Mouse (Mus musculus) mature B cell (primary cell): Measurements from ENCODE around the gene Atp1b1.

ENCODE experiments used
- in situ Hi-C: fragments of 300-500 bp; cut with MboI; formaldehyde crosslinking; loops from 2 replicates; pipeline ENCODE4 v1.14.3; 2019

Gene Atp1b1

DNA sequence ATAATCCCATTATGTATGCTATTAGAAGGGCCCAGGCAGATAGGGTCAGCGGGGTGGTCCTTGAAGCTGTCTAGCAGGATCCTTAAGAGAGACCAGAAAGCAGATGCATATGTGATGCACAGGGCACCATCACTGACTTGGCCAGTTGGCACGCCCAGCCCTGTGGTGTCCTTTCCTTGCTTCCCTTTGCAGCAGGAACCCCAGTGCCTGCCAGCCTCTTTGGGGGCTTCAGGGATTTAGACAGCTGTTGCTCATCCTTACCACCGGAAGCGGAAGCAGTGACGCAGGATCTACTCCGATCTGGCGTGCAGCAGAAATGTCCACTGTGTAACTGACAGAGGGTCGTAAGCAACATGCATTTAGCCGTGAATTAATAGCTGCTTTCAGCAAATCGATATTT, 9.3 kb upstream of the Atp1b1 start:
- in situ Hi-C loops: no loop called here

DNA sequence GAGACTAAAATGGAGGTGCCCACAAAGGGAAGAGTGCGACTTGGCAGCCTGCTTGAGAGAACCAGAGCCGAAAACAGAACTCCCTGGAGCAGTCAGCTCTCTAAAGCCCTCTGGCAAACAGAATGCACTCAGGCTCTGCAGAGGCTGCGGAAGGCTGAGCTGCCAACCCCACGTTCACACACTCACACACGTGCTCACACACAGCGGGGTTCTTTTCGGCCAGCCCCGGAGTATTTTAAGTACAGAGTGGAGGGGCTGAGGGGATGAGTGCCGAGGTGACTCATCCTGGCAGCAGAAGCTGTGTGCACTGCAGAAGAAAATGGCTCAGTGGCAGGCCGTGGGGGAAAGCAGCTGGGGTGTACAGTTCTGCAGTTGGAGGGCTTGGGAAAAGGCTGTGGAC, 3.6 kb upstream of the Atp1b1 start:
- in situ Hi-C loops: no loop called here

DNA sequence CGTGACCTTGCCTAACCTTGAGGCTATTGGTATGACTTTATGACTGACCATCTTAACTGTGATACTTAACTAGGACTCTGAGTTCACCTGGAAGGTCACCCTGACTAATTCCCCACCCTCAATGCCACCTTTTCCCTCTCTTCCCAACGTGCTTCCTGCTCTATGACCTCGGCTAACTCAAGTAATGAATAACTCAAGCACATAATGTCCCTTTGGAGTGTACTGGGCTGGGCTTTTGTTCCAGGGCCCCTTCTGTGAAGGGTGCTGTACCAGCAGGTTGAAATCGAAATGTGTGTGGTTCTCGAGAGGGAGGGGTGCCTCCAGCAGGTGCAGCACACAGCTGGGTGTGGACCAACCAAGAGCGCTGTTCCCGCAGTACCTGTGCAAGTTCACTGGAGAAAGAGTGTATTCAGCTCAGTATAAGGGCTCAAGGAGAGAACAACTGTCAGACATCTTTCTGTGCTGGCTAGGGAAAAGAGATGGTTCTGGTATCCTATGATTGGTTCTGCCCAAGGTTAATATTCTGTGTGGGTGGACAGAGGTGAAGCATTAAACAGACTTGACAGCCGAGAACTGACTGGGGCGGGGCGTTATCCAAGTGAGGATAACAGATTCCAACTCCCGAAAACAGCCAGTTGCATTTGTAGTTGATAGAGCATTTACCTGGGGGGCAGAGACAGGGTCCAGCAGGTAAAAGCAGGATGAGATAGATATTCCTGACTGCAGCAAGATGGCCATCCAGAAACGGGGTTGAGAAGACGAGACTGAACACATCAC, 3.0 kb upstream of the Atp1b1 start:
- in situ Hi-C loops: no loop called here

DNA sequence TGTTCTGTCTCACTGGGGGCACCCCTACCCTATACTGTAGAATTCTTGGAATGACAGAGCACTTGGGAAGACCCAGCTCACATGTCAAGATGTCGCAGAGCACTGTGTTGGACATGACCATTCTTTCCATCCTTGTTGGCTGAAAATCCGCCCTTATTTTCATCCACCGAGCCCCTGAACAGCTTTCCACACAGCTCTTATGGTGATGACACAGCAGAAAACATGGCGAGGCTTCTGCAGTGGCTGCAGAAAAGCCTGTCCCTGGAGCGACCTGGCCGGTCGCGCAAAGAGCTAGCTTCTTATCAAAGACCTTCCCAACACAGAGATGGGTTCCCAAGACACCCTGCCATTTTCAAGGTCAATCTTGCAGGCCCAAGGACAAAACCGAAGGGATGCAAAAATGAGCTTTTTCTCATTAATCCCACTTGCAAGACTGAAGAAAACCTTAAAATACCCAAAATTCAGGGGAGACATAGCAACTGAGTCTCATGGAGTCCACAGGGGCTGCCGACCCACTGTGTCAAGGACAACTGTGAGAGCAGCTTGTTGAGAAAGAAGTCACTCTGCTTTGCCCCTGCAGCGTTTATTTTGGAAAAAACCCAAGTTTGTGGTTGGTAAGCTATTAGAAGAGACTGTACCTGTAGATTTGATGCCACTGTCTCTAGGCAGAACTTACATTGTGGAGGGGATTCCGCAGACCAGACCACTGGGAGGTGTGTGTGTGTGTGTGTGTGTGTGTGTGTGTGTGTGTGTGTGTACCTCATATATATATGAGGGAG, 1.2 kb upstream of the Atp1b1 start:
- in situ Hi-C loops: no loop called here

DNA sequence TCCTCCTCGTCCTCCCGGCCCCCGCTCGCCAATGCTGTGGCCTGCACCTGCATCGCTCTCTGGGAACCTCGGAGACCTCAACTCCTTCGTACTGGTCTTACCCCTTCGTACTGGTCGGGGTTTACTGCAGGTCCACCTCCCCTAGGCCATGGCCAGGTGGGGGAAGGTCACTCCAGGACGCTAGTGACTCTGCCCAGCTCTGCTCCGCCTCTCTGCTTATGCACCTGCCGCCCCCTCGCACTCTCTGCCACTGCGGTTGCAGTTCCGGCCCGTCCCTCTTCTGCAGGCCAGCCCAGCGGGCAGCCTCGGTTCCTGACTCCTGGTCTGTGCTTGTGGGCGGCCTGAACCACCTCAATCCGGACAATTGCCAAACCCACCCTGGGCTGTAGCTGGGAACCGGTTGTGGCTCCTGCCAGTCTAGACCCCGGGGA, 481 bp upstream of the Atp1b1 start:
- in situ Hi-C loops: no loop called here

DNA sequence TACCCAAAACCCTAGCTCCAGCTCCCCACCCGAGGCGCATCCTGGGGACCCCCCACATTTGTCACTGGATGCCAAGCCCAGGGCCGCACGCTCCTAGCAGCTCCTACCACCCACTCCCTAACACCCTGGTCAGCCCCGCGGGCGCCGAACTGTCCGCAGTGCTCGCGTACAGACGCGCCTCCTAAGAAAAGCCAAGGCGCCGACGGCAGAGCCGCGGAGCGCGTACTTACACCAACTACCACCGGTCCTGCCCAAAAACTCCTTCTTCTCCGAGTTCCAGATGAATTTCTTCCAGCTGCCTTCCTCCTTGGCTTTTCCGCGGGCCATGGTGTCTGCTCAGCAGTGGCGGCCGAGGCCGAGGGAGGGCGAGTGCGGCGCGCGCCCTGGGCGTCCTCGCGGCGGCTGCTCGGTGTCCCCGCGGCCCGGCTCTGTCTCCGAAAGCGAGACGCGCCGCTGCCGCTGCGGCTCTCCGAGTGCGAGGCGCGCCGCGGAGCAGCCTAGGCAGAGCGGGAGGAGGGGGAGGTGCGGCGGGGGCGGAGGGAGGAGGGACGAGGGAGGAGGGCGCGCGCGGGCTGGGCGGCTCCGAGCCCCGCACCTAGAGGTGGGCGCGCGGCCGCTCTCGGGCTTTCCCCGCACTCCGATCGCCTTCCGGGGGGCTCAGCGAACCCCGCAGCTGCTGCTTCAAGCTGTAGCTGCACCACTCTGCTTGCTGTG, 467 bp downstream of the Atp1b1 start:
- in situ Hi-C loops: no loop called here

DNA sequence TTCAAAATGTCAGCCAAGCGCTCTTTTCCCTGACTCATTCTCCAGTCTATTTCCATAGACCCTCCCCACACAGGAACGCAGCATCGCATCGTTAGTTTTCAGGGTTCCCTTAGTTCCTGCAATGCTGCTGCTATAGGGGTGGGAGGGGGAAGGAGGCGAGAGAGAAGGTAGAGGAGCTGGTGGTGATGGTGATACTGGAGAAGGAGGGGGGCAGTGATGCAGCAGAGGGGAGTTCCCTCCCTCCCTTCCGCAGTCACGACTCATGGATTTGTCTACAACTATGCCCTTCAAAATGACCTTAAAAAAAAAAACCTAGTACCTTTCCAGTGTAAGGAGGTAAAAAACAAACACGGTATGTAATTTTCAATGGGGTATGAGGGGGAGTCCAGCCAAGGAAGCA, 1.4 kb downstream of the Atp1b1 start:
- in situ Hi-C loops: no loop called here

DNA sequence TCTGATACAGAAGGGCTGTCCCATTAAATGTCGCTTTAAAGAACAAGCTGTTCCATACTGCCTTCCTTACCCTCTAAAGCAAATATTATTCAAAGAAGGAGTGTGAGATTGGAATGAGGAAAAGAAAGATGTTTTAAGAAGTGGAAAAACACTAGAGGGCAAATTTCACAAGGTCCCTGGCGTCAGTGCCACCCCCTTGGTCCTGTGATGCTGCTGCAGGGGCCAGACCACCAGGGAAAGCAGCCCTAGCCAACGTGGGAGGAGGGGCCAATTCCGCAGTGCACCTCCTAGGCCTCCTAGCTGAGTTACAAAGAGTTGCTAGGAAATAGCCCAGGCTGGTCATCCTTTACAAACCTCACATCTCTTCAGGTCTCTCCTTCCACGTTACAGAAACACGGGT, 2.1 kb downstream of the Atp1b1 start:
- in situ Hi-C loops: no loop called here

DNA sequence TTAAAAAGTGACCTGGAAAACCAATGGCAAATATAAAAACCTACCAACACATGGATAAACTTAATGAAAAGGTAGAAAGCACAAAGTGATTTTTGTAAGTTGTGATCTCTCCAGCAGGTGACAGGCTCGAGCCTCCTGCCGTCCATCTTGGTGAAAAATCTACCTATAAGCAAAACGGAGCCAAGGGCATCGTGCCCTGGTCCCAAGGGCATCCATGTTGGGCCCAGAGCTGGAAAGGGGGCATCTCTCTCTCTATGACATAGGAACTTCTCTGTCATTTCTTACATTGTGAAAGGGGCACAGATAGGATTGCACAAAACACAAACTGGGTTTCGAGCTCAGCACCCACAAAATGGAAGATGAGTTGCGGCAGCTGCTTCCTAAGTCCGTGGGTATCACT, 2.5 kb downstream of the Atp1b1 start:
- in situ Hi-C loops: no loop called here

DNA sequence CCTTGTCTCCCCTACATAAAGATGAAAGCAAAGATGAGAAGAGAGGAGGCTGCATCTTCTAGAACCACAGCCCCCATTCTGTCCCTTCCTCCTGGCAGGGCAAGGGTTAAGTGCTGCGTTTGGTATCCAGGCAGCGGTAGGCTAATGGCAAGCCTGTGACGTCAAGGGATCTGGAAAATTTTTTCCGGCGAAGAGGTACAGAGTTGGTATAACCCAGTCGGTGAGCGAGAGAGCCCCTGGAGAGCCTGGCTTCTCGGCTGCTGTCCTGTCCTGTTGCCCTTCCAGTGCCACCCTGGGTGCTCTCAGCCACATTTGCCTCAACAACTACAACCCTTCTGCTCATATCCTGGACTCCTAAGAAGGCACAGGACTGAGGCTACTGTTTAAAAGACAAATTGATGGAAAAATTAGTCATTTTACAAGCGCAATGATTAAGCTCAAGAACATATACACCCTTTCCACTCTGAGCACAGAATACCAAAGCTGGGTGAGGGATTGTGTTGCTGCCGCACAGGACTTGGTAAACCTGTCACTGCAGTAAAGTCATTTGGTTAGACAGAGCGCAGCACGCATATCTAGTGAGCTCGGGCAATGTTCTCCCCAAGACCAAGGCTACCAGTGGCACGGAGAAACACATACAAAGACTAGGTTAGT, 3.3 kb downstream of the Atp1b1 start:
- in situ Hi-C loops: no loop called here

DNA sequence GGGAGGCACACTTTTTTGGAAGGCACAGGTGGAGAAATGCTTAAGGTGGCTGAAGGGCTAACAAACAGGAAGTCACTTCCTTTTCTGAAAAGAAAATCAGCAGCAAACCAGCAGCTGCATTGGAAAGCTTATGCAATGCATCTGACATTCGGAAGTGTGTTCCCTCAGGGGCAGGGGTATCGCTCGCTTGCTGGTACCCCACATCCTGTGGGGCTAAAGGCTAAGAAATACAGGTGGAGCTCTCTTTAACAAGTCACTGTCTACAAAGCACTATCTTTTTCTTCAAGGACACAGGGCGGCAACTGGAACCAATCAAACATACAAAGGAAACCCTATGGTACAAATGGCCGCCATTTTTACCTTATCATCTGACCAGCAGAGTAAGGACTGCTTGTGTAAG, 4.4 kb downstream of the Atp1b1 start:
- in situ Hi-C loops: no loop called here

DNA sequence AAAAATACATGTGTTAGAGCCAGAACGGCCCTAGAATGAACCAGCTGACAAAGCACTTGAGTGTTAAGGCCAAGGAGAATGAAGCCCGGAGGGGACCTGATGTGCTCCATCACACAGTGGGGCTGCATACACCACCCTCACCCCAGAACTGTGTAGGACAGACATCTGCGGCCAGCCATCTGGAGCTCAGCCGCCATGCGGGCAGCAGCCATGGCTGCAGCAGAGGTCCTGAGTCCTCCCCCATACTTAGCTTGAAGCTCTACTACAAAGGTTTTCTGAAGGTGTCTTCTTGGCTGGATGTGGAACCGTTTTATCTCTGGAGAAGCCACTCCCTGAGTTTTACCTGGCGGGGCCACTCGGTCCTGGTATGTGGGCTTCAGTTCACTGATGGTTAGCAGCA, 5.0 kb downstream of the Atp1b1 start:
- in situ Hi-C loops: no loop called here

DNA sequence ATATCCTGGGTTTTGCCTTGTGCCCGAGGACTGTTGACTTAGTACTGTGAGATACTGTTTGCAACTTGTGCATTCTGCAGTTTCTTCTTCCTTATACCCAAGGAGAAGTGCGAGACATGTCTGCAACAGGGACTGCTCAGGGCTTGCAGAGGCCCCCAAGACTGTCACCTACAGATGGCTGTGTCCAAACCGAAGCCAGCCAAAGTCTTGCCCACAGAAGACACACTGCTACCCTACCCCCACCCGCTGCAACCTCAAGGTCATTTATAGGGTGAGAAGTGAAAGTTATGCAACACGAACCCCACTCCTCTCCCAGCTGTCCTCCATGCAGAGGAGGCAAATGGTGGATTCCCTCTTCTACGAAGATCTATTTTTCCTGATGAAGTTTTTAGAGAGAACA, 5.6 kb downstream of the Atp1b1 start:
- in situ Hi-C loops: no loop called here

DNA sequence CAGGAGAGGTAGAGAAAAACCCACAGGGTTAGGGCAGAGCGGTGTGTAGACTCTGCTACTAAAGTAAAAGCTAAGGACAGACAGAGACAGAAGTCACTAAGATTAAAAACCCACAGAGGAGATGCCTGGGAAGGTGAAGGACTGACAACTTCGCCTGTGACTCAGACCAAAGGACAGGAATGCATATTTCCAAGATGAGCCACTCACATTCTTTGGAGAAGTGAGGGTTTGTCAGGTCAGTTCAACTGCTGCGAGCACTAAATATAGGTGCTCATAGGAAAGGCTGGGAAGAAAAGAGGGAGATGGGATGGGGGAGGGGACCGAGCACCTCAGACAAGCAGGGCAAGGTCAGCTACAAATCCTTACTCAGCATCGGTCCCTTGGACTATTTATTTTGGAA, 6.8 kb downstream of the Atp1b1 start:
- in situ Hi-C loops: no loop called here

DNA sequence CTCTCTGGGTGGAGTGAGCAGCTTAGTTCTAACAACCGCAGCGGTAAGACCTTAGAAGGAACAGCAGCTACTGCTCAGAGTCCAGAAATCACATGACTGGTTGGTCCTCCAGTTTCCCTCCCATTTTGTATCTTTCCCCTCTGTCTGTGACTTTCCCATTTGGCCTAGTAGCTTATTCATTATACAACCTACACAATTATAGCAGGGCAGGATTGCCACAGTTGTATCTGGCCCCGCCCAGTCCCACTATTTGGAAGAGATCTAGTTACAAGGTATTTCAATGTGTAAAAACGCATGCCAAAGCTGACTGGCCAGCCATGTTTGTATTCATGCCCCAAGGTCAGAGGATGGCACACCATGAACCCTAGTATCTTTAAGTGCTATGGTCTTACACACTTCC, 7.5 kb downstream of the Atp1b1 start:
- in situ Hi-C loops: no loop called here

DNA sequence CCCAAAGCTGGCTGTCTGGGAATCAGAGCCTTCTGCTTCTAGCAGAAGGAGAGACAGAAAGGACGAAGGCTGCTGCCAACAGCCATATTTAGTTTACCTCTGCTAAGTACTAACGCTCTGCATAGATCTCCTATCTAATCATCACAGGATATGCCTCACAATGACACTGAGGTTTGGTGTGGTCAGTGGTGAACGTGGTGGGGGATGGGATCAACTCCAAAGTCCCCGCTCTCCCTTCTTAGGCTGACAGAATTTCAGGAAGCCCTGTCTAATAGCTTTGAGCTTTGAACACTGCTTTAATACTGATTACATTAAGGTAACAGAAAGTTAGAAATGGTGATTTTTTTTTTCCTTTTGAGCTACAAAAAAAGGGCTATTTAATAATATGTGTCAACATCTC, 7.9 kb downstream of the Atp1b1 start:
- in situ Hi-C loops: no loop called here

DNA sequence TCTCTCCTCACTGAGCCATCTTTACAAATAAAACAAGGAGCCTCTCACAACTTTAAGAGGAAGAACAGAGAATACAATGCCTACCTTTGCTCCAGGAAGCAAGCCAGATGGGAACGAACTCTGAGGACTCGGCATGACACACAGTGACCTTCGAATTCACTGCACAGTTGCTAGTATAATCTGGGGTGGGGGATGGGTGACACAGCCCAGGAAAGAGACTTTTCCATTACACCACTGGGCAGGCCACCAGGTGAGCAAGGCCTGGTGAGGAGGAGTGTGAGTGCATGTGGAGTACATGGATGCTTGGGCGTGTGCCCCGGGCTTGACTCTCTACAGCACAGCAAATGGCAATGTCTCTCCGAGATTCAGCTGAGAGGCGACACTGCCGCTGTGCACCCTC, 8.5 kb downstream of the Atp1b1 start:
- in situ Hi-C loops: no loop called here

DNA sequence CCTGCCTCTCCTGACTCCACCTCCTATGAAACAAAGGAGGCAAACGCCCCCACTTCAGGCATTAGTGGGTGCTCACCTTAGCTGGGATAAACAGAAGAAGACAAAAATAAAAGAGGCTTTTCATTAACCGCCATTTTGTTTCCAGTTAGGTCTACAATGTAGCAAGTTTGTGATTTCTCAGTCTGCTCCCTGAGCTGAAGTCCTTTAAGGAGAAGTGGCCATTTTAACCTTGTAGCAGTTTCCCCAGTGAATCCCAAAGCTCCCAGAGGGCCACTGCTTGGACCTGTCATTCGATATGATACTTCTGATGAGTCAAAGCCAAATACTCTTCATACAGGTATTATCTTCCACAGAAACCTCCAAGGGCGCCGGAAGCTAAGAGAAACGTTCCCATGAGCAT, 10.6 kb downstream of the Atp1b1 start:
- in situ Hi-C loops: no loop called here

DNA sequence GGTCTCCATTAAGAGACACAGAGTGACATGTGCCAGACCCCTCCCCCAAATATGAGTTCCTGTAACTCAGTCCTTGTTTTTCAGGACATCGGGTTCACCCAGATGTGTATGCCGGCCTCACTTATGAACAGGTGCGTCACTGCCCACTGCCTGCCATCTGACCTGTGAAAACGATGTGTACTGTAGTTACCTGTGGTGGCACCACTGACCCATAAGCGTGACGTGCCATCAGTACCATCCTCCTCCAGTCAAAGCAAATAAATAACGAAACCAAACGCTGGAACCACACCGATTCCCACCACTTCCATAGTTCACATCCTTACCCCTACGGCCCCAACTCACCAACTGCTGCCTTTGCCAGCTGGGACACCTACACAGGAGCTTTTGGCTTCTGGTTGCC, 11.6 kb downstream of the Atp1b1 start:
- in situ Hi-C loops: no loop called here

DNA sequence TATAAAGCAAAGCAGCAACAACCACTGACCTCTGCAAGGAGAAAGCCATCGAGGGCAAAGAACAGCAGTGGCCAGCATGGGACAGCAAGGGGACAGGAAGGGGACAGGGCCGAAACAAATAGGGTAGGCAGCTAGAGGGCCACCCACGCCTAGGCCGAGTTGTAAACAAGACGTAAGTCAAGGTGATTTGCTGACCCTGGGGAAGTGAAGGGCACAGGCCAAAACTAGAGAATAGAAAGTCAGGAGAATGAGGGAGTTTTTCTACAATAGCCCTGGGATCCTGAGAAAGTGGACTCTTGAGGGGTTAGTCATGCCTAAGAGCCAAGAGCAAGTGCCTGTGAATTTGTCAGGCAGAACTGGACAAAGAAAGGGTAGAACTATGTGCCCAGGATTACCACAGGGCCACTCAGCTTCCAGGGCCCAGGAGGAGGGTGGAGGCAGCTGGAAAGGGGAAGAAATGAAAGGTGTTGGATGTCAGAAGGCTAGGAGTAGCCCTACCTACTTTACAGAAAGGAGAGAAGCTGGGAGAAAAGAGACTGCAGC, 12.5 kb downstream of the Atp1b1 start:
- in situ Hi-C loops: no loop called here

DNA sequence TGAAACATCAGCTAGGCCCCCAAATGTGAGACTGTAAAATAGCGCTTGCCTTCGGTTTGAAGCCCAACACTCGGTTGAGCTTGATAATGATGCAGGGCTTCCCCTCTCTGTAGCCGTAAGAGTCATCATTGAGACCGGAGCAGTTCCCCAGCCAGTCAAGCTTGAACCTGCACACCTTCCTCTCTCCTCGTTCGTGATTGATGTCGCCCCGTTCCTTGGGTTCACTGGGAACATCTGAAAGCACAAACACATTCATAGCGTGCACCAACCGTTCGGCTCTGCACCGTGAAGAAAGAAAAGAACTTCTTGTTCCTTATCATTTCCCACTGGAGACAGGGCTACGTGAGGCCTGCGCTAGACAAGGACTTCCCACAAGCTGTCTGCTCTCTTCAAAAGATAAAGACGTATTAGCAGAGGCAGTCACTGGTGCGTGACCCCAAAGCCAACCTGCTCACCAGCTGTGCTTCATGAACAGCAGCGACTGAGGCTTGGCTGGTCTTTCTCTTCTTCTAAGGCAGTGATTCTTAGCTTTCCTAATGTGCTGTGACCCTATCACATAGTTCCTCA, 16.7 kb downstream of the Atp1b1 start:
- in situ Hi-C loops: no loop called here
